Mouse (Mus musculus): Measurements from ENCODE around the gene Olfr1477. TPM values are rescaled to one million over a fixed set of nuclear protein-coding genes. Genes with fewer than 3 reads are reported as not detected.
"Not testable (repeated sequence)": the region's sequence is repeated elsewhere in the genome, so short reads cannot be mapped to it uniquely, and the experiment has no call there.

Olfr1477 gene
- not detected in 2 replicates for polyA plus RNA-seq (2016; fragmentation: Nextera tagmentation; extraction: Ambion mirVana)

DNA sequence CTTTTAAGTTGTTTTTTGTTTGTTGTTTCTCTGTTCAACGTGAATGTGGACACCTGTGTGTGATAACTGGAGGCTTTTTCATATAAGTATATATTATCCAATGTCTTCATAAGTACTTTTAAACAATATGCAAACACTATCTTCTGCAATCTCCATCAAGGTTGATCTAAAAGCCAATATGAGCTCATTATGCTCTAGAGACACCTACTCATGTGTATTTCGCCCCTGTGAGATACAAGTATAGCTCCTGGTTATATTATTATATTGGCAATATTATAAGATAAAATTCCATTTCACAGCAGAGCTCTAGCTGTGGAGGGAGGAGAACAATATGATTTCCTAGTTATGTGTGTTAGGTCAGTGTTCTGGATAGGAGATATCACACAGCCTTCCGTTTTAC lies at the start of gene Olfr1477:
Gene Olfr1477 (plus strand): TSS at position 301 of the 400 bp plus-strand sequence.
- no peak within 1 kb of the TSS for H3K4me2 ChIP-seq (replicated peaks)
- no peak for ATAC-seq (ENCODE audit: insufficient number of reproducible peaks, insufficient read depth, low FRiP score, low TSS enrichment)
- no peak within 1 kb of the TSS for H3K4me3 ChIP-seq
- H3K4me1 ChIP-seq, result no peaks in the 10 kb centered on the region
- H3K9me3 ChIP-seq, result 0 out of 2 replicates have a peak, but pooled peaks cover 2% of the 10 kb centered on the region
- 74% methylated on average over 3 of the region's 3 CpGs for WGBS
- H3K27ac ChIP-seq, result no peak within 1 kb of the TSS
- no peaks in the 10 kb centered on the region for H3K36me3 ChIP-seq
- H3K9ac ChIP-seq, result no peak within 1 kb of the TSS
- H3K27me3 ChIP-seq, result no peaks in the 10 kb centered on the region

- H3K27ac ChIP-seq, result no peak within 1 kb of the TSS
- ATAC-seq (ENCODE audit: insufficient number of reproducible peaks, insufficient read depth, low FRiP score, low TSS enrichment), result no peak
- no peaks in the 10 kb centered on the region for H3K4me1 ChIP-seq
- H3K4me2 ChIP-seq (replicated peaks), result no peak within 1 kb of the TSS
- H3K9ac ChIP-seq, result no peak within 1 kb of the TSS
- 0 out of 2 replicates have a peak, but pooled peaks cover 3% of the 10 kb centered on the region for H3K9me3 ChIP-seq
- no peak within 1 kb of the TSS for H3K4me3 ChIP-seq
- 64% methylated on average over 1 of the region's 1 CpGs for WGBS
- no peaks in the 10 kb centered on the region for H3K27me3 ChIP-seq
- H3K36me3 ChIP-seq, result no peaks in the 10 kb centered on the region
Measured at GRCm38 (mm10) chr19:13455986-13456385, 44.4 kb upstream of the Olfr1477 start, which contains the start of gene Olfr1472. Gene Olfr1472 (minus strand): TSS chr19:13456086.

DNA sequence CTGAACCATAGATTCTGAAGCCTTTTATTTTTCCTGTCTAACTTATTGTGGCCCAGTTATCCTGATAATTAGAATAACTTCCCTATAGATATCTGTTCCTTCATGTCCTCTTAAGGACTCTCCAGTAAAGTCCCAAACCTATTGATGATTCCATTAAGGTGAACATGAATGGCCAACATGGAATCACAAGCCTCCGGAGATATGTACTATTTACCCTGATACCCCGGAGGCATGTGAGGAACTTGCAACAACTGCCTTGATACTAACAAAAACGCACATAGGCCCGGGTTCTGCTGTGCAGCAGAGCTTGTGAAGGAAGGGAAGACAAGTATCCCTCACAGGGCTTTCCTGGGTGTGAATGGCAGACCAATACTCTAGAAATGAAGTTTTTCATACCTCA lies 31.1 kb upstream of the Olfr1477 start, which contains the start of gene Olfr1474:
Gene Olfr1474 (plus strand): TSS at position 301 of the 400 bp plus-strand sequence.
- WGBS, result 79% methylated on average over 4 of the region's 4 CpGs
- not testable (repeated sequence) for H3K9ac ChIP-seq; H3K4me3 ChIP-seq; H3K27me3 ChIP-seq; ATAC-seq (ENCODE audit: insufficient number of reproducible peaks, insufficient read depth, low FRiP score, low TSS enrichment); H3K36me3 ChIP-seq; H3K9me3 ChIP-seq; H3K4me1 ChIP-seq; H3K27ac ChIP-seq; H3K4me2 ChIP-seq (replicated peaks)

- H3K27ac ChIP-seq, result no peak within 1 kb of the TSS
Measured at GRCm38 (mm10) chr19:13480096-13480495, 20.2 kb upstream of the Olfr1477 start, which contains the start of gene Olfr1475. Gene Olfr1475 (minus strand): TSS chr19:13480196.

GRCm38 (mm10) chr19:13527613-13528012 lies 27.3 kb downstream of the Olfr1477 start, which contains the start of gene Olfr1480:
Gene Olfr1480 (plus strand): TSS chr19:13527913.
- Histone ChIP-seq H3K4me3 (no peak within 1 kb of the TSS), H3K36me3 (no peaks in the 10 kb centered on the region), H3K27ac (no peak within 1 kb of the TSS), H3K9ac (no peak within 1 kb of the TSS), H3K27me3 (no peaks in the 10 kb centered on the region), H3K4me2 (replicated peaks) (no peak within 1 kb of the TSS), H3K4me1 (no peaks in the 10 kb centered on the region), H3K9me3 (0 out of 2 replicates have a peak, but pooled peaks cover 11% of the 10 kb centered on the region)
- no peak for ATAC-seq (ENCODE audit: insufficient number of reproducible peaks, insufficient read depth, low FRiP score, low TSS enrichment)
- WGBS, result 85% methylated on average over 2 of the region's 2 CpGs

More at GRCm38 (mm10) chr19:13480096-13480495, 20.2 kb upstream of the Olfr1477 start, which contains the start of gene Olfr1475:
- H3K4me1 ChIP-seq, result no peaks in the 10 kb centered on the region
- no peak for ATAC-seq (ENCODE audit: insufficient number of reproducible peaks, insufficient read depth, low FRiP score, low TSS enrichment)
- no peaks in the 10 kb centered on the region for H3K9me3 ChIP-seq
- H3K9ac ChIP-seq, result no peak within 1 kb of the TSS
- H3K27me3 ChIP-seq, result no peaks in the 10 kb centered on the region
- H3K4me2 ChIP-seq (replicated peaks), result no peak within 1 kb of the TSS
- H3K4me3 ChIP-seq, result no peak within 1 kb of the TSS
- H3K36me3 ChIP-seq, result no peaks in the 10 kb centered on the region

Other genes starting within 250 kb of the Olfr1477 start
- not detected in 2 replicates for gene Olfr1465, start 185.0 kb upstream of the Olfr1477 start, polyA plus RNA-seq (2016; fragmentation: Nextera tagmentation; extraction: Ambion mirVana)
- gene Olfr1466, start 161.7 kb upstream of the Olfr1477 start, polyA plus RNA-seq (2016; fragmentation: Nextera tagmentation; extraction: Ambion mirVana), result not detected in 2 replicates
- not detected in 2 replicates for gene Olfr1467, start 138.3 kb upstream of the Olfr1477 start, polyA plus RNA-seq (2016; fragmentation: Nextera tagmentation; extraction: Ambion mirVana)
- not detected in 2 replicates for gene Olfr1469, start 92.7 kb upstream of the Olfr1477 start, polyA plus RNA-seq (2016; fragmentation: Nextera tagmentation; extraction: Ambion mirVana)
- not detected in 2 replicates for gene Olfr1471, start 57.1 kb upstream of the Olfr1477 start, polyA plus RNA-seq (2016; fragmentation: Nextera tagmentation; extraction: Ambion mirVana)
- gene Olfr1472, start 44.5 kb upstream of the Olfr1477 start, polyA plus RNA-seq (2016; fragmentation: Nextera tagmentation; extraction: Ambion mirVana), result not detected in 2 replicates
- gene Olfr1474, start 31.0 kb upstream of the Olfr1477 start, polyA plus RNA-seq (2016; fragmentation: Nextera tagmentation; extraction: Ambion mirVana), result not detected in 2 replicates
- not detected in 2 replicates for gene Olfr1475, start 20.4 kb upstream of the Olfr1477 start, polyA plus RNA-seq (2016; fragmentation: Nextera tagmentation; extraction: Ambion mirVana)
- not detected in 2 replicates for gene Olfr1480, start 27.4 kb downstream of the Olfr1477 start, polyA plus RNA-seq (2016; fragmentation: Nextera tagmentation; extraction: Ambion mirVana)
- gene Olfr1484, start 83.0 kb downstream of the Olfr1477 start, polyA plus RNA-seq (2016; fragmentation: Nextera tagmentation; extraction: Ambion mirVana), result not detected in 2 replicates
- not detected in 2 replicates for gene Olfr1487, start 116.8 kb downstream of the Olfr1477 start, polyA plus RNA-seq (2016; fragmentation: Nextera tagmentation; extraction: Ambion mirVana)
- gene Olfr1489, start 131.1 kb downstream of the Olfr1477 start, polyA plus RNA-seq (2016; fragmentation: Nextera tagmentation; extraction: Ambion mirVana), result not detected in 2 replicates
- gene Olfr1490, start 150.5 kb downstream of the Olfr1477 start, polyA plus RNA-seq (2016; fragmentation: Nextera tagmentation; extraction: Ambion mirVana), result not detected in 2 replicates
- not detected in 2 replicates for gene Olfr1491, start 196.7 kb downstream of the Olfr1477 start, polyA plus RNA-seq (2016; fragmentation: Nextera tagmentation; extraction: Ambion mirVana)
- not detected in 2 replicates for gene Olfr1493-ps1, start 222.7 kb downstream of the Olfr1477 start, polyA plus RNA-seq (2016; fragmentation: Nextera tagmentation; extraction: Ambion mirVana)
- not detected in 2 replicates for gene Olfr1494, start 239.2 kb downstream of the Olfr1477 start, polyA plus RNA-seq (2016; fragmentation: Nextera tagmentation; extraction: Ambion mirVana)

Data from embryonic facial prominence, embryonic 12.5 days (tissue).